Comparison of ENCODE assay signal across 8 mouse cellular contexts in the genomic region with DNA sequence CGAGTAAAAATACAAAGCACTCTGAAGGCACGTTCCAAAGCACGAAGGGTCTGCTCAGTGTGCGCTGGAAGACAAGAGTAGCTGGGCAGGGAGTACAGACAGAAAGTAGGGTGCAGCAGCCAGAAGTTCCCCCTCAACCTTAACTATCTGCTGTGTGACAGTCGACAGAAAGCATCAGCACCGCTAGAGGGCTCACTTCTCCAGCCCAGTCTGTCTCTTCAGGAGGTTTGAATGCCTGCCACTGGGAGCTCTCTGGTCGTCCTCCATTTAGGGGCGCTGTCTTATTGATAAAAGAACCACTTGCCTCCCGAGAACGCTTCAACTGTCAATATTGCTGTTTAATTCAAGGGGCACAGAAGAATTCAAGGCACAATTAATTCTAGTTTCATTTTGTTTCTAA. TPM values are rescaled to one million over a fixed set of nuclear protein-coding genes. Genes with fewer than 3 reads are reported as not detected.
DNase-seq lines count a peak whose midpoint lies in the region; ATAC-seq and TF ChIP-seq lines count a peak whose summit lies in the region.

No protein-coding gene starts in this region.

- H3K4me2 ChIP-seq in intestine, postnatal 0 days (replicated peaks; ENCODE audit: low read depth), result peak overlapping the region; percentile 50
- H3K4me2 ChIP-seq in midbrain, embryonic 11.5 days, result peak overlapping the region; percentile 22

- WGBS in intestine, postnatal 0 days, result 4% methylated on average over 10 of the region's 10 CpGs
- WGBS in midbrain, embryonic 11.5 days, result 5% methylated on average over 10 of the region's 10 CpGs

- intact Hi-C loops in left cerebral cortex, postnatal 36 days (cut with DNase I), result loop anchor here (5.0 kb wide), 1 partner anchor 62 kb away; the partner anchor contains the start of gene Rbm17

- H3K27ac ChIP-seq in intestine, postnatal 0 days (ENCODE audit: low read depth, low read length), result no peak overlapping the region
- H3K27ac ChIP-seq in midbrain, embryonic 11.5 days (ENCODE audit: low read depth, low read length), result no peak overlapping the region

- H3K4me3 ChIP-seq in intestine, postnatal 0 days (ENCODE audit: low read depth, low read length), result no peak overlapping the region
- H3K4me3 ChIP-seq in midbrain, embryonic 11.5 days (ENCODE audit: low read depth, low read length), result no peak overlapping the region

- no peaks in the 10 kb centered on the region for H3K9me3 ChIP-seq in intestine, postnatal 0 days (ENCODE audit: control insufficient read depth)
- H3K9me3 ChIP-seq in midbrain, embryonic 11.5 days (ENCODE audit: control insufficient read depth, low read length), result no peaks in the 10 kb centered on the region

- no peak overlapping the region for H3K9ac ChIP-seq in intestine, postnatal 0 days (ENCODE audit: low read depth, low read length)
- H3K9ac ChIP-seq in midbrain, embryonic 11.5 days (ENCODE audit: low read length), result no peak overlapping the region

- peak; percentile 72 for DNase-seq in adrenal gland, adult 8-10 months
- peak; percentile 64 for DNase-seq in embryo, embryonic 9.5 days (ENCODE audit: extremely low spot score)
- peak; percentile 73 to 81 for DNase-seq in left cerebral cortex, postnatal 36 days (ENCODE audit: low spot score in 2 of 2)
- peak; percentile 92 for DNase-seq in midbrain, embryonic 11.5 days (ENCODE audit: low spot score, missing footprints)
- DNase-seq in right cerebral cortex, postnatal 4 days, result peak; percentile 87
- peak; percentile 47 for DNase-seq in yolk sac, embryonic 10.5 days (ENCODE audit: low spot score)

- H3K4me1 ChIP-seq in intestine, postnatal 0 days (replicated peaks; ENCODE audit: control insufficient read depth, insufficient read depth, low read length), result no peaks in the 10 kb centered on the region
- H3K4me1 ChIP-seq in midbrain, embryonic 11.5 days (ENCODE audit: control insufficient read depth, insufficient read depth, low read length), result no peaks in the 10 kb centered on the region

- ATAC-seq in granulocyte monocyte progenitor cell, adult 5-6 weeks (replicated peaks; ENCODE audit: poor library complexity, severe bottlenecking), result peak; percentile 91
- peak; percentile 63 for ATAC-seq in intestine, postnatal 0 days
- ATAC-seq in midbrain, embryonic 11.5 days (ENCODE audit: low FRiP score), result peak; percentile 89

- TF ChIP-seq CTCF in intestine, postnatal 0 days (IDR thresholded peaks at IDR 0.05; ENCODE audit: low read depth), result peak; percentile 93

- H3K36me3 ChIP-seq in intestine, postnatal 0 days (ENCODE audit: control insufficient read depth, insufficient read depth), result no peaks in the 10 kb centered on the region
- H3K36me3 ChIP-seq in midbrain, embryonic 11.5 days (ENCODE audit: control insufficient read depth, insufficient read depth, low read length), result no peaks in the 10 kb centered on the region

- no peaks in the 10 kb centered on the region for H3K27me3 ChIP-seq in intestine, postnatal 0 days (replicated peaks; ENCODE audit: control insufficient read depth, insufficient read depth, low read length)
- H3K27me3 ChIP-seq in midbrain, embryonic 11.5 days (ENCODE audit: control insufficient read depth, insufficient read depth, low read length), result no peaks in the 10 kb centered on the region

RNA-seq across cellular contexts. Expression of gene Il2ra, which starts 21.4 kb away (rescaled TPM):
- under 1 TPM; 0.12 to 0.46 (median 0.19) TPM for total RNA-seq in adrenal gland, adult 8-10 months (2022)
- total RNA-seq in granulocyte monocyte progenitor cell, adult 5-6 weeks (2014; fragmentation: Nextera tagmentation), result not detected in 2 replicates
- not detected in 2 replicates for total RNA-seq in granulocyte monocyte progenitor cell, adult 5-6 weeks (2017)
- 0.05 and 0.16 TPM in 2 replicates for polyA plus RNA-seq in intestine, postnatal 0 days (2015; fragmentation: Nextera tagmentation; extraction: Ambion mirVana)
- total RNA-seq in left cerebral cortex, postnatal 36 days (2021), result under 1 TPM; 0.09 to 0.15 TPM
- not detected in 2 replicates for polyA plus RNA-seq in midbrain, embryonic 11.5 days (2014; fragmentation: Nextera tagmentation; extraction: Ambion mirVana)

RNA-seq across cellular contexts. Expression of gene Gm17490, which starts 37.9 kb away (rescaled TPM):
- not detected for total RNA-seq in adrenal gland, adult 8-10 months (2022)
- total RNA-seq in granulocyte monocyte progenitor cell, adult 5-6 weeks (2014; fragmentation: Nextera tagmentation), result not detected in 2 replicates
- not detected in 2 replicates for total RNA-seq in granulocyte monocyte progenitor cell, adult 5-6 weeks (2017)
- not detected in 2 replicates for polyA plus RNA-seq in intestine, postnatal 0 days (2015; fragmentation: Nextera tagmentation; extraction: Ambion mirVana)
- not detected for total RNA-seq in left cerebral cortex, postnatal 36 days (2021)
- not detected in 2 replicates for polyA plus RNA-seq in midbrain, embryonic 11.5 days (2014; fragmentation: Nextera tagmentation; extraction: Ambion mirVana)

RNA-seq across cellular contexts. Expression of gene Il15ra, which starts 41.1 kb away (rescaled TPM):
- 10 to 100 TPM; 15.4 to 21.9 (median 19.2) TPM for total RNA-seq in adrenal gland, adult 8-10 months (2022)
- 25.4 and 26.0 TPM in 2 replicates for total RNA-seq in granulocyte monocyte progenitor cell, adult 5-6 weeks (2014; fragmentation: Nextera tagmentation)
- total RNA-seq in granulocyte monocyte progenitor cell, adult 5-6 weeks (2017), result 14.3 and 26.1 TPM in 2 replicates
- 3.7 and 4.9 TPM in 2 replicates for polyA plus RNA-seq in intestine, postnatal 0 days (2015; fragmentation: Nextera tagmentation; extraction: Ambion mirVana)
- total RNA-seq in left cerebral cortex, postnatal 36 days (2021), result 1 to 10 TPM; 4.7 to 9.4 TPM
- 0.26 and 0.87 TPM in 2 replicates for polyA plus RNA-seq in midbrain, embryonic 11.5 days (2014; fragmentation: Nextera tagmentation; extraction: Ambion mirVana)
